Mouse (Mus musculus): ENCODE results near the gene Fpr1. TPM values are rescaled to one million over a fixed set of nuclear protein-coding genes. Genes with fewer than 3 reads are reported as not detected.
"Not testable (repeated sequence)": the region's sequence is repeated elsewhere in the genome, so short reads cannot be mapped to it uniquely, and the experiment has no call there.

Fpr1 gene
- polyA plus RNA-seq, 1 experiment from 2014 or later, result 0.21 TPM

DNA sequence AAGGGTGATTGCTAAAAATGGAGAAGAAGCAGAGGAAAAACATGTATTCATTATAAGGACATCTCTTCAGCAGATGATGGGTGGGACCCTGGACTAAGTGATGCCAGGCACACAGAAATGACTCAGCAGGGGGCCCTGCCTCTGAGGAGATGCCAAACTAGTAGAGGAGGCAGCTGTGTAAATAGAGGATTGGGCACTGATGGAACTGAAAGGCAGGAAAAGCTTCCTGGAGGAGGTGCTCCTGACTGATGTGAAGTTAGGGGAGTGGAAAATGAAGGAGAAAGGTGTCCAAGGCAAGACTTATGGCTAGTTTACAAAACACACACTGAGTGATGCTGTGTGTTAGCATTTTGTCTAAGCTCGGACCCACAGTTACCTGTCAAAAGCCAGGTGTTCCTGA, 26.3 kb downstream of the Fpr1 start:
- Histone ChIP-seq H3K4me3 (ENCODE audit: low read length) (no peak overlapping the region), H3K9ac (ENCODE audit: low read length) (no peak overlapping the region), H3K4me1 (ENCODE audit: control insufficient read depth, insufficient read depth, low read length) (no peaks in the 10 kb centered on the region), H3K27me3 (ENCODE audit: control insufficient read depth, insufficient read depth, low read length) (no peaks in the 10 kb centered on the region), H3K36me3 (ENCODE audit: control insufficient read depth, insufficient read depth) (no peaks in the 10 kb centered on the region), H3K4me2 (ENCODE audit: low read depth, low read length) (no peak overlapping the region), H3K27ac (ENCODE audit: low read length) (no peak overlapping the region), H3K9me3 (replicated peaks; ENCODE audit: control insufficient read depth, low read length) (no peaks in the 10 kb centered on the region)
- no peak for ATAC-seq (replicated peaks; ENCODE audit: extremely low read depth, insufficient read depth, low FRiP score)
- WGBS, result 72% methylated on average over 1 of the region's 1 CpGs

DNA sequence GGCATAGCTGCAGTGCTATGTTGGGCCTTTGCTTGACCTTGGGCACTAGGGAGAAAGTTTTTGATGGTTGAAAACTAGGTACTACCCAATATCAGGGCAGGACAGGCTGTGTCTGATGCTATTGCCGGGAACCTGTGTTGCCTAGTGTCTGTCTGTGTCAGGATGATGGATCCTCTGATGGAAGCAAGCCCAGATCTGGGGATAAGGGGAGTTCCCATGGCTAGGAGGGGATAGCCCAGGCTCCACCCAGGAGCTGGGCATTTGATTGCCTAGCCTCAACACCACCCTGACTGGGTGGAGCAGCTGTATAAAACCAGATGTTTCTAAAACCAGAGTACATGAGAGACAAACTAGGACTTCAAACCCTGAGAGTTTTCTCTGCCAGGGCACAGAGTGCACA, 27.1 kb downstream of the Fpr1 start:
- Histone ChIP-seq H3K4me3 (ENCODE audit: low read length) (no peak overlapping the region), H3K27me3 (ENCODE audit: control insufficient read depth, insufficient read depth, low read length) (no peaks in the 10 kb centered on the region), H3K4me1 (ENCODE audit: control insufficient read depth, insufficient read depth, low read length) (no peaks in the 10 kb centered on the region), H3K36me3 (ENCODE audit: control insufficient read depth, insufficient read depth) (no peaks in the 10 kb centered on the region), H3K27ac (ENCODE audit: low read length) (no peak overlapping the region), H3K9me3 (replicated peaks; ENCODE audit: control insufficient read depth, low read length) (no peaks in the 10 kb centered on the region), H3K9ac (ENCODE audit: low read length) (no peak overlapping the region), H3K4me2 (ENCODE audit: low read depth, low read length) (no peak overlapping the region)
- no peak for ATAC-seq (replicated peaks; ENCODE audit: extremely low read depth, insufficient read depth, low FRiP score)
- 58% methylated on average over 1 of the region's 1 CpGs for WGBS

DNA sequence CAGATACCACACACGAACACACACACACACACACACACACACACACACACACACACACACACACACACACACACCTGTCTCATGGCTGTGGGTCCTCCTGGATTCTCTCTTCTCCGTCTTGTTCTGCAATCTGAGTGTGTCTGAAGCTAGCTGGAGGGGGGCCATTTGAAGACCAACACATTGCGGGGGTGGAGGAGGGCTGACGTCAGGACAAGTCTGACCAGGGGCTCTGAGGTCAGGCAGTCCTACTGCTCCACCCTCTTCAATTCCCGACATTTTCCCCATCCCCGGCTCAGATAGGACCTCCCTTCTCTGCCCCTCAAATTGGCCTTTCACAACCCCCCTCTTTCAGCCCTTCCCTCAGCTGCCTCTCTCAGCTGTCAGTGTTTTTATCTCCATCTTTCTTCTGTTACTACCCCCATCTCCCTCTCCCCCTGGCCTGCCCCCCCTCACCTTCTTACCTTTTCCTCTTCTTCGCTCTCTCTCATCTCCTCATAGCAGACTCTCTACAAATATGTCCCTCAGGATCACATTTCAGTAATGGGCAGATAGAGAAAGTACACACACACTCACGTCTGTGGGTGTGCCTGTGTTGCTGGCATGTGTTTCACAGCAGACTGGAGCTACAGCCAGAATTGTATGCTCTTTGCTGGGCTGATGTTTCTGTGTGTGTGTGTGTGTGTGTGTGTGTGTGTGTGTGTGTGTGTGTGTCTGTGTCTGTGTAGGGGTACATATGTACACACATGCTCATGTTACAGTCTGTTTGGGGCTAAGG, 28.5 kb downstream of the Fpr1 start, which contains the start of gene Has1:
Has1 (minus strand) TSS at position 142 of the 775 bp plus-strand sequence.
- Histone ChIP-seq H3K9me3 (replicated peaks; ENCODE audit: control insufficient read depth, low read length) (no peaks in the 10 kb centered on the region), H3K4me3 (ENCODE audit: low read length) (no peak within 1 kb of the TSS), H3K36me3 (ENCODE audit: control insufficient read depth, insufficient read depth) (no peaks in the 10 kb centered on the region), H3K27ac (ENCODE audit: low read length) (no peak within 1 kb of the TSS), H3K9ac (ENCODE audit: low read length) (no peak within 1 kb of the TSS), H3K27me3 (ENCODE audit: control insufficient read depth, insufficient read depth, low read length) (0 out of 2 replicates have a peak, but pooled peaks cover under 1% of the 10 kb centered on the region), H3K4me2 (ENCODE audit: low read depth, low read length) (no peak within 1 kb of the TSS), H3K4me1 (ENCODE audit: control insufficient read depth, insufficient read depth, low read length) (no peaks in the 10 kb centered on the region; the same call in 1 of the 2 replicates)
- ATAC-seq (replicated peaks; ENCODE audit: extremely low read depth, insufficient read depth, low FRiP score), result no peak
- 44% methylated on average over 8 of the region's 8 CpGs for WGBS

DNA sequence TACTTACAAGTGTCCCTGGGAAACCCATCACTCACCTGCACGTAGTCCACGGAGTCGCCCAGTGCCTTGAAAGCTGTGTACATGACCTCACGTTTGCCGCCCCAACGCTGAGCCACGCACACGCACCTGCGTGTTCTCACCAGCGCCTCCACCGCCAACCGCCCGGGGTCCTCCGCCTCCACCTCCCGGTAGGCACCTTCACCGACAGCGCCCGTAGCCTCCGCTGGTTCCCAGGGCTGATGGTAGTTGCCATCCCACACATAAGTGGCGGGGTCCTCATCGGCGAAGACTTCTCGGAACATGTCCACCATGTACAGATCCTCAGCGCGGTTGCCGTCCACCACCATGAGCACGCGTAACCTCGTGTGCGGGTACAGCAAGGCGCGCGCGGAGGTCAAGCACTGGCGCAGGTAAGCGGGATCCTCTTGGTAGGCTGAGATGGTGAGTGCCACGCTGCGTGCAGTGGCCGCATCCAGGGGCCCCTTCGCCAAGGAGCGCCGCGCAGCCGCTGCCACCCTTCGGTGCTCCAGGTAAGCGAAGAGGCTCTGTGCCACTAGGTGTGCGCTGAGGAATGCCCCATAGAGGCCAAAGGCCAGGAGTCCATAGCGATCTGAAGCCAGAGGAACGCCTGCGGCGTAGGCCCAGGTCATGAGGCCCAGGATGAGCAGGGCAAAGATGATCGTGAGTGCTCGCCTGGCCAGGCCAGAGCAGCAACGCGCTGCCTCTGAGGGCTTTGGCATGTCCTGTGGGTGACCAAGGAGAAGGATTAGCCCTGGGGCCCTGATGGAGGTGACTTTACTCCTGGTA, 33.6 kb downstream of the Fpr1 start:
- H3K4me1 ChIP-seq (ENCODE audit: control insufficient read depth, insufficient read depth, low read length), result peaks cover 2% of the 10 kb centered on the region; the same call in 1 of the 2 replicates
- H3K4me3 ChIP-seq (ENCODE audit: low read length), result no peak overlapping the region

DNA sequence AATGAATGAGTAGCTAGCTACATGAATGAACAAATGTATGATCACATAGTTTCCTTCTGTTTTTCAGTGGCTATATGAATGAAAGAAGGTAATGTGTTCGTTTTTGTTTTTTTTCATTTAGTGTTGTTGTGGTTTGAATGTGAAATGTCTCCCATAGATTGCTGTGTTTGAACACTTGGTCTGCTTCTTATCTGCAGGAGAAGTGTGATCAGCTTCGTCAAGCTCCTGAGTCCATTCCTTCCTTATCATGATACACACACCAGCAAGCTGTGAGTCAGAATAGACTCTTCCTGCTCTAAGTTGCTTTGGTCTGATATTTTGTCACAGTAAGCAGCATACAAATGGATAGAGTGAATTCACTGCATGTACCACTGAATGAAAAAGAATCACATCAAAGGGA, 34.8 kb downstream of the Fpr1 start:
- 46% methylated on average over 2 of the region's 2 CpGs for WGBS
- H3K4me2 ChIP-seq (ENCODE audit: low read depth, low read length), result no peak overlapping the region
- H3K4me3 ChIP-seq (ENCODE audit: low read length), result no peak overlapping the region
- ATAC-seq (replicated peaks; ENCODE audit: extremely low read depth, insufficient read depth, low FRiP score), result no peak
- no peaks in the 10 kb centered on the region for H3K36me3 ChIP-seq (ENCODE audit: control insufficient read depth, insufficient read depth)
- peaks cover 8% of the 10 kb centered on the region for H3K27me3 ChIP-seq (ENCODE audit: control insufficient read depth, insufficient read depth, low read length)
- H3K9ac ChIP-seq (ENCODE audit: low read length), result no peak overlapping the region
- H3K4me1 ChIP-seq (ENCODE audit: control insufficient read depth, insufficient read depth, low read length), result peaks cover 2% of the 10 kb centered on the region; the same call in 1 of the 2 replicates
- no peak overlapping the region for H3K27ac ChIP-seq (ENCODE audit: low read length)
- H3K9me3 ChIP-seq (replicated peaks; ENCODE audit: control insufficient read depth, low read length), result no peaks in the 10 kb centered on the region

More for the DNA sequence above, 33.6 kb downstream of the Fpr1 start:
- Histone ChIP-seq H3K36me3 (ENCODE audit: control insufficient read depth, insufficient read depth) (no peaks in the 10 kb centered on the region), H3K27ac (ENCODE audit: low read length) (no peak overlapping the region), H3K4me2 (ENCODE audit: low read depth, low read length) (peak overlapping the region; percentile 20), H3K27me3 (ENCODE audit: control insufficient read depth, insufficient read depth, low read length) (peaks cover 8% of the 10 kb centered on the region), H3K9ac (ENCODE audit: low read length) (no peak overlapping the region), H3K9me3 (replicated peaks; ENCODE audit: control insufficient read depth, low read length) (no peaks in the 10 kb centered on the region)
- ATAC-seq (replicated peaks; ENCODE audit: extremely low read depth, insufficient read depth, low FRiP score), result no peak
- WGBS, result 25% methylated on average over 55 of the region's 55 CpGs

DNA sequence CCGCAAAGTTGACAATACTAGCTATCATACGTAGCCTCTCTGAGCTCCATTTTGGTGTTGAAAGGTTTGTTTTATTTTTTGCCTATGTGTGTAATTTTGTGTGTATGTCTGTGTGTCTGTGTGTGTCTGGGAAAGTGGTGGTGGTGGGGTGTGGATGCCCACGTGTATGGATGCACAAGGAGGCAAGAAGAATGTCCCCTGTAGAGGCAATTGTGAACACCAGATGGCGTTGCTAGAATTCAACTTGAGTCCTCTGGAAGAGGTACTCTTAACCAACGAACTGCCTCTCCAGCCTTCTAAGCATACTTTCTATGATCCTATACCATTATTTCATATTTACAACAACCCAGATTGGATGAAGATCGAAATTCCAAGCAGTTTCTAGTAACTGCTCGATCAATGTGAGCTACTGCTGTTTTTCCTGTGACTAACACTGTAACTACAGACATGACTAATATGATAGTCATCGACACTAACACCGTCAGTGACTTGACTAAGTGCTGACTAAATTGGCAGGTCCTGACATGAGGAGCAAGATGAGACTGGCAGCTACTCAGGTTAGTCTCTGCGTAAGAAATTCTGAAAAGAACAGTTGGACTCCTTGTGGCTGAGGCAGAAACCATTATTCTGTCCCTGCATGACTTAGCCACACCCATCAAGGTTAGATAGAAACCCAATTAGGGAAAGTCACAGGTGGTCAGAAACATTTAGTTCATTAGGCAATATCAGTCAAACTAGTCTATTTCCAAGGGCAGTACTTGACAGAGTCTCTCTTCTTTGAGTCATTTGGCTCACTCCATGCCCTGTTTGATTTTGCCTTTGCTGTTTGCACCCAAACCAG, 38.3 kb downstream of the Fpr1 start:
- no peaks in the 10 kb centered on the region for H3K9me3 ChIP-seq (replicated peaks; ENCODE audit: control insufficient read depth, low read length)
- ATAC-seq (replicated peaks; ENCODE audit: extremely low read depth, insufficient read depth, low FRiP score), result no peak
- H3K36me3 ChIP-seq (ENCODE audit: control insufficient read depth, insufficient read depth), result peaks cover 1% of the 10 kb centered on the region
- 74% methylated on average over 10 of the region's 10 CpGs for WGBS
- no peak overlapping the region for H3K4me2 ChIP-seq (ENCODE audit: low read depth, low read length)
- H3K27me3 ChIP-seq (ENCODE audit: control insufficient read depth, insufficient read depth, low read length), result peaks cover 8% of the 10 kb centered on the region
- no peak overlapping the region for H3K27ac ChIP-seq (ENCODE audit: low read length)
- no peak overlapping the region for H3K9ac ChIP-seq (ENCODE audit: low read length)
- H3K4me1 ChIP-seq (ENCODE audit: control insufficient read depth, insufficient read depth, low read length), result peaks cover 2% of the 10 kb centered on the region; the same call in 1 of the 2 replicates
- H3K4me3 ChIP-seq (ENCODE audit: low read length), result no peak overlapping the region

DNA sequence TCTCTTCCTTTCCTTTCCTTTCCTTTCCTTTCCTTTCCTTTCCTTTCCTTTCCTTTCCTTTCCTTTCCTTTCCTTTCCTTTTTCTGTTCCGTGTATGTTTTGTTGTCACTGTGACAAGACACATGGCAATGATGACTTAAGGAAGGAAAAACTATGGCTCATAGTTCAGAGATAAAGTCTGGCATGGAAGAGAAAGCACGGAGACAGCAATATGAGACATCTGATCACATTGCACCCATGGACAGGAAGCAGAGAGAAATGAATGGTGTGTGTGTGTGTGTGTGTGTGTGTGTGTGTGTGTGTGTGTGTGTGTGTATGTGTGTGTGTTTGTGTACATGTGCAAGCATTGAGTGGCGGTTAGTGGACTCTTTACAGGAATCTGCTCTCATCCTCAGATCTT, 39.1 kb downstream of the Fpr1 start:
- H3K9ac ChIP-seq (ENCODE audit: low read length); ATAC-seq (replicated peaks; ENCODE audit: extremely low read depth, insufficient read depth, low FRiP score); H3K27me3 ChIP-seq (ENCODE audit: control insufficient read depth, insufficient read depth, low read length); H3K4me3 ChIP-seq (ENCODE audit: low read length); H3K4me1 ChIP-seq (ENCODE audit: control insufficient read depth, insufficient read depth, low read length); H3K9me3 ChIP-seq (replicated peaks; ENCODE audit: control insufficient read depth, low read length); H3K36me3 ChIP-seq (ENCODE audit: control insufficient read depth, insufficient read depth); H3K4me2 ChIP-seq (ENCODE audit: low read depth, low read length); H3K27ac ChIP-seq (ENCODE audit: low read length): not testable (repeated sequence)
- WGBS, result 66% methylated on average over 3 of the region's 3 CpGs

DNA sequence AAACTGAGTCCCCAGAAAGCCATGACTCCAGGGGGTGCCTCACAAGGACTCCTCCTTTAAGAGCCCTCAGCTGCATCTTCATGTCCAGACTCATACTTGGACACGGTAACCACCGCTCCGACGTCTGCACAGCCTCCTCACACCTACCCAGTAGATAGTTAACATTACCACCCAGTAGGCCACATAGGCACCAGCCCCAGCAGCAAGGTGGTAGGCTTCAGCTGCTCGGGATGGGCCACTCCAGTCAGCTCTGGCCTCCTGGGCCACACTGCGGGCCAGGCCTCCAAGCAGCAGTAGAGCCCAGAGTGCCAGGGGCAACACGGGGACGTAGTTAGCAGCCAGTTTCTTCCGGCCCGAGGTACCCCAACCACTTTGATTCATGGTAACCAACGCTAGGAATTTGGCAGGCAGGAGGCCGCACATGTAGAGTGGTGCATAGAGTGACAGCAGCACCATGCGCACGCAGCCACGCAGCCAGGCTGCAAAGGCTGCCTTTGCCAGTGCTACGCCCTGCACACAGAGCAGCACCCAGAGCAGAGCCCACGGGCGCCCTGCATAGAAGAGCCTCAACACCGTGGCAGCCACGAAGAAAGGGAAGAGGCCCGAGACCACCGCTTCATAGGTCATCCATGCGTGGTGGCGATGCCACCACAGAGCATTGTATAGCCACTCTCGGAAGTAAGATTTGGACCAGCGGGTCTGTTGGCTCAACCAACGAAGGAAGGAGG, 40.0 kb downstream of the Fpr1 start:
- H3K4me3 ChIP-seq (ENCODE audit: low read length), result no peak overlapping the region
- H3K27me3 ChIP-seq (ENCODE audit: control insufficient read depth, insufficient read depth, low read length), result no peaks in the 10 kb centered on the region
- H3K4me1 ChIP-seq (ENCODE audit: control insufficient read depth, insufficient read depth, low read length), result no peaks in the 10 kb centered on the region
- 69% methylated on average over 27 of the region's 27 CpGs for WGBS
- H3K9ac ChIP-seq (ENCODE audit: low read length), result no peak overlapping the region
- no peak overlapping the region for H3K27ac ChIP-seq (ENCODE audit: low read length)
- ATAC-seq (replicated peaks; ENCODE audit: extremely low read depth, insufficient read depth, low FRiP score), result peak; percentile 25; the same call in 1 of the 2 replicates
- no peaks in the 10 kb centered on the region for H3K9me3 ChIP-seq (replicated peaks; ENCODE audit: control insufficient read depth, low read length)
- no peak overlapping the region for H3K4me2 ChIP-seq (ENCODE audit: low read depth, low read length)
- peaks cover 8% of the 10 kb centered on the region for H3K36me3 ChIP-seq (ENCODE audit: control insufficient read depth, insufficient read depth)
